Mouse (Mus musculus) spleen, embryonic (tissue): ENCODE measurements at regions not wholly inside any gene's neighbourhood (a gene's known extent, or its start where the extent isn't known, plus 50 kb on each side); places are given as distances from the start of the nearest gene placed in this dataset.

Experiments
- CTCF ChIA-PET: fragments of 350-600 bp; sonication (Branson Sonifier 250); formaldehyde crosslinking; loops from one replicate; lab custom pipeline; 2022; lab: Charles Lee

DNA sequence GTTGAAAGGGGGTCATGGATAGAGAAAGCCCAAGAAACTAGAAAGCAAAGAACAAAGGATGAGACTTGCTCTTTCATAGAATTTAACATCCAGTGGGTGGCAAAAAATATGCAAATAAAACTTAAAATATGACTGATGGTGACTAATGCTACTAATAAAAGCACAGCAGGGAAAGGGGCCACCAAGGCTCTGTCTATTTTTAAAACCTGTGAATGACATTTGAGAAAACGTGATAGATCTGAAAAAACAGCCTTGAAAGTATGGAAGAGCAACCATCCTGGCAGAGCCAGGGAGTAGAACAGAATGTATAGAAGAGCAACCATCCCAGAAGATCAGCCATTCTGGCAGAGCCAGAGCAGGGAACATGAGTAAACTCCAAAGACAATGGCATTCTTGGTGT is 91.9 kb upstream of the Hs3st1 start:
- CTCF ChIA-PET = no interaction called here

DNA sequence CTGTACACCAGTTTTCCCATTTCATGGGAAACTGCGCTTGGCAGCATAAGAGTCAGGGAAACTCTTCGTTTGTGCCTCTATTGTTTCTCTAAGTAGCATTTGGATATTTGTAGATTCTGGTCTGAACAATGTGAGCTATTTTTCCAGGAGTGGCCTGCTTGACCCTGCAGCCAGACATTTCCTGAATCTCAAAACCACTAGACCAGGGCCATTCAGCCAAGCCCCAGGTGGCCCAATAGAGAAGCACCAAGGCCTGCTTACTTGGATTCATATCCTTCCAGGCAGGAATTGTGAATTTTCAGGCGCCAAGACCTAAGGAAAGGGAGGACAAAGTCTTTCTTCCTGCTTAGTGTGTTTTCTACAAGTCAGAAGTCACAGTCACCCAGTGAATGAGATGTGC is 85.9 kb upstream of the Hs3st1 start:
- CTCF ChIA-PET = no interaction called here

DNA sequence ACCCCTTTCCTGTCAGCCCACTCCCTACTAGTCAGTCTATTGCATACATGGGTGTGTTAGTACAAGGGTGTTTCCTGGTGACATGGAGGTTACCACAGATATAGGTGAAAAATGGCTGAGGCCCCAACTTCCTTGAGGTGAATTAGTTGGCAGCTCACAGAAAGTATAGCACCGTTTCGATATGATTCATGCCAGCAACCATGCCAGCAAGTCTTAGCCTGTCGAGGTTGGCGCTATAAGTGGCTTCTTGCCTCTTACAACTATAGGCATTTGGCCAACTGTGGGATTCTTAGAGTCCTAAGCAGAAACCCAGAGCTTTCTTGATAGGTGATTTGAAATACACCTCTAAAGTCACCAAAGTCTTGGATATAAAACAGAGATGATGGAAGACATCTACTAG is 85.3 kb upstream of the Hs3st1 start:
- CTCF ChIA-PET = interaction anchor here (0.6 kb wide), 1 partner anchor 1214 kb away, joined by 5 read pairs; no protein-coding TSS in a partner anchor

DNA sequence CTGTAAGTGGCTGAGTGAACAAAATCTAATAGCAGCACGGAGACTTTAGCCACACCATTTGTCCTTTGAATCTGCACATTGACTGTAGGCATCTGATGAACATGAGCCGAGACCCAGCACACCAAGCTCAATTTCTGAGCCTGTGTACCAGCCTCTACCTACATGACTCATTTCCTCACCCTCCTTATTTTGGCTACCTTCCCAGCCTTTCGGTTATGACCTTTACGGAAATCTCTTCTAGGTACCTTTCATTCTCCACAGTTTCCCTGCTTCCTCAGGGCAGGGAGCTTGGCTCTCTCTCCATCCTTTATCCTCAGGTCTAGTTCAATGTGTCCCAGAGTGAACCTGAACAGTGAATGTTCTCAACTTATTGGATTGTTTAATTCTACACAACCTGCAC is 77.3 kb upstream of the Hs3st1 start:
- CTCF ChIA-PET = no interaction called here

DNA sequence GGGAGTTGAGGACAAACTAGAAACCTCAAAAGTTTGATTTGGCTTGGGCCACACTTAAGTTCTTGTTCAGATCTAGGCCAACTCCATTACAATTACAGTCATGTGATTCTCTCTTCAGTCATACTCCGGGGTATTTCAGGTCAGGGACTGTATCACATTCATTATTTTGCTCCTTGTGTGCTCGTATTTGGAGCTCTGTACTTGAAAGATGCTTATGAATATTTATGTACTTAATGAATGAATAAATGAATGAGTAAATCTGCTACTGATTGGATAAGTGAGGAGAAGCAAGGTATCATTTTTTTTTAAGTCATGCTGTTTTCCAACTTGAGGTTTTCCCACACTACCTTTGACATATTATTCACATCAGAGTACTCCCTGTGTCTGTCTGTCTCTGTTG is 69.4 kb upstream of the Hs3st1 start:
- CTCF ChIA-PET = no interaction called here

DNA sequence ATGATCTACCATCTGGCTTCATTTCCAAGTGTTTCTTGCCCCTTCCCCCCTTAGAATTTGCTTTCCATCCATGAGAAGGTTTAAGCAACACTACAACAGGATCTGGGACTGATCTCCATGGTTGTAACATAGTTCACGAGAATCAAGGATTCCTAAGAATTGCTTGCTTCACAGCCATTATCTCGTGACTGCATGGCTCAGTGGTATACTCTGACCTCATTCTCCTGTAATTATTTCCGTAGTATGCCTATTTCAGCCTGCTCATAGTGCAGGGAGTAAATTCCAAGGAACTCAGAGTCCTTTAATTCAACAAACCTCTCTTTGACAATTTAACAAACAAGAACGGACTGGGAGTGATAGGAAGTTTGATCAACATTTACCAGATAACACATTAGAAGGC is 51.4 kb upstream of the Hs3st1 start:
- CTCF ChIA-PET = no interaction called here
